Mouse (Mus musculus) spleen, adult 12 weeks (tissue): ENCODE data around the gene Yap1.
"Not testable (repeated sequence)": the region's sequence is repeated elsewhere in the genome, so short reads cannot be mapped to it uniquely, and the experiment has no call there.

Experiments used
- DNase-seq: peaks from one replicate; pipeline ENCODE4 v3.0.0; 2022; ENCODE audit warnings: low spot score

The Yap1 gene

DNA sequence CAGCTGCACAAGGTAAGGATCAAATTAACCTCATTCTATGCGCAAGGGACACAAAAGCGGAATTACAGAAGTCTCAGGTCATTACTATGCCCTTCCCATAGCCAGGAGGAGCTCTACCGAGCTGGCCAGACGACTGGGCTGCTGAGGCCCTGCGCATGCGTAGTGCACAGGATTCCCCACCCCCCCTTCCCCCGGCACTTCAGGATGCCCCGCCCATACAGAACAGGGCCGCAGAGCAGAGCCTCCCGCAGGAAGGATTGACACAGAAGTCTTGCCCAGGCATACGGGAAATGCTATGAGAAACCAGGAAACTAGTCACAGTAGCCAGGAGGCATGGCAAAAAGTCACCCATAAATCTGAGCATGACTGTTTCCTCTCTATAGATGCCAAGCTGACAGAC, 89.9 kb downstream of the Yap1 start:
- DNase-seq: no peak

DNA sequence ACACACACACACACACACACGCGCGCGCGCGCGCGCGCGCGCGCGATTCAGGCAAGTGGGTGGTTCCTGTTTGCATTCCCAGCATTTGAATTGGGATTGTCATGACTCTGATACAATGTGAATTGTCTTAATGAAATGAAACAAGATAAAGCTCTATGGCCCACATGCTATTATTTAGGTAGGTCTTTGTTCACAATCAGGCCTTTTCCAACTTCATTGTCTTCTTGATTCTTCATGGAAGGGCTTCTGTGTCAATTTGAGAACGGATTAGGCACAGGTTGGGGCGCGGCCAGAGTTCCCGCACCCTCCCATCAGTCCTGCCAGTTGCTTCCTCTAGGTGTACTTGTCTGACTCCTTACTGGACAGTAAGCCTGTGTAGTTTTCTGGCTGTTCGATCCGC, 90.4 kb downstream of the Yap1 start:
- DNase-seq: no peak

DNA sequence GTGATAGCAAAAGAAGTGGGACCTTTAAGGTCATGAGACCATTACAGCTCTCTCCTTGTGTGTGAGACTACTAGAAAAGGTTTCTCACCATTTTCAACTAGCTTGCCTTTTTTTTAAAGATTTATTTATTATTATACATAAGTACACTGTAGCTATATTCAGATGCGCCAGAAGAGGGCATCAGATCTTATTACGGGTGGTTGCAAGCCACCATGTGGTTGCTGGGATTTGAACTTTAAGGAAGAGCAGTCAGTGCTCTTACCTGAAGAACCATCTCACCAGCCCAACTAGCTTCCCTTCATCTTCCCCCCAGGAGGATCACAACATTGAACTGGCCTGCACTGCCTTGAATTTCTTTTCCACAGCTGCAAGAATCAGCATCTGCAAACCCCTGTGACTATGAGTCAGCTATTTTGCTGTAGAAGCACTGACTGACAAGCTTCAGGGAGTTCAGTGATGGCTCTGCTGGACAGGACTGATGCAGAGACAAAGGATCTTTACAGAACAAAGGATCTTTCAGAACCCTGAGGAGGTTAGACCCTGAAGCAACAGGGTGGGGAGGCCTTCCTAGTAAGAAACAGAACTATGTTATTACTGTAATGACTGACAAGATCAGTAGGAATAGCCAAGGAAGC, 96.9 kb downstream of the Yap1 start:
- no peak for DNase-seq

- no peak for DNase-seq
Measured at GRCm38 (mm10) chr9:7906564-7906963, 97.8 kb downstream of the Yap1 start.

DNA sequence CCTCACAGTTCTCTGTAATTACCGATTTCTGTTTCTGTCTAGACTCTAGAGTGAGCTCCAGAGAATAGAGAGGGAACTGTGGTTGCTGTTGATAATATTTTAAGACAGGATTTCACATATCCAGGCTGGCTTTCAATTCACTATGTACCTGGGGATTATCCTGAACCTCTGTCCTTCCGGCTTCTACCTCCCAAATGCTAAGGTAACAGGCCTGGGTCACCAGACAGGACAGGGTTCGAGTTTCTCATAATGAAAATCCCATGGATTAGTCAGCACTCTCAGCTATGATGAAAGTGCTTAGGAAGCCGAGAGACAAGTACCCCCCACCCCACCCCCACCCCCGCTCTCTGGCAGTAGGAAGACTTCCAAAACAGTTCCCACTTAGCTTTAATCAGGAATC, 100.6 kb downstream of the Yap1 start:
- no peak for DNase-seq

GRCm38 (mm10) chr9:7903262-7903661, 101.1 kb downstream of the Yap1 start:
- no peak for DNase-seq

DNA sequence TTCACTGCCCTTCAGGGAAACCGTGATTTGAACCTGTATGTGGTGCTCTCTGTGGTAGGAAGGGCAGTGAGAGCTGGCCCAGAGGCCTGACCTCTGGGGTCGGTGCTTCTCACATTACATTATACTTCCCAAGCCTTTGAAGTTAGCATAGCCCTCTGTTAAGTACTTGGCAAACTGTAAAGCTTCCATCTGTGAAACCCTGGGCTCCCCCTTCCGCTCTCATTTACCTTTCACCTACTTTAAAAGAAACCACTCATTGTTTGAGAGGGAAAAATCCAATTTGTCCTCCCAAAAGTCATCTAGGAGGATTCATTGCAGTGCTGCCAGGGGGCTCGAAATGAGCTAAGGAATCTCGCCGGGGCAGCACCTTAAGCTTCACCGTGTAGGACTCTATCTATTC, 102.1 kb downstream of the Yap1 start:
- DNase-seq: no peak

DNA sequence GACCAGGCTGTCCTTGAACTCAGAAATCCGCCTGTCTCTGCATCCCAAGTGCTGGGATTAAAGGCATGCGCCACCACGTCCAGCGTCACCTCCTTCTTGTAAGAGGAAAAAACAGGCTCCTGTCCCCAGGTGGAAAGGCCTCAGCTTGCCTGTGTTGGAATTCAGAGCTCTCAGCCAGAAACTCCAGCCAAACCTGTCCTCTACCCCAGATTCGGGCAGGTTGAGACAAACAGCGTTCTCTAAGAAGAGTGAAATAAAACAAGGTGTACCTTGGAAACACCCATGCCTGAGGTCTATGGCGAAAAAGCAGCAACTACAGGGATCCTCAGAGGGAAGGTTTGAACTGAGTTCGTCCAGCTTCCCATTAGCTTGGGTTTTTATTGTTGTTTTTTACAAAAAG, 103.4 kb downstream of the Yap1 start:
- no peak for DNase-seq

- peak; percentile 30 for DNase-seq
Measured at GRCm38 (mm10) chr9:7897502-7897901, 106.9 kb downstream of the Yap1 start.

- not testable (repeated sequence) for DNase-seq
Measured at GRCm38 (mm10) chr9:7891796-7892195, 112.6 kb downstream of the Yap1 start.

DNA sequence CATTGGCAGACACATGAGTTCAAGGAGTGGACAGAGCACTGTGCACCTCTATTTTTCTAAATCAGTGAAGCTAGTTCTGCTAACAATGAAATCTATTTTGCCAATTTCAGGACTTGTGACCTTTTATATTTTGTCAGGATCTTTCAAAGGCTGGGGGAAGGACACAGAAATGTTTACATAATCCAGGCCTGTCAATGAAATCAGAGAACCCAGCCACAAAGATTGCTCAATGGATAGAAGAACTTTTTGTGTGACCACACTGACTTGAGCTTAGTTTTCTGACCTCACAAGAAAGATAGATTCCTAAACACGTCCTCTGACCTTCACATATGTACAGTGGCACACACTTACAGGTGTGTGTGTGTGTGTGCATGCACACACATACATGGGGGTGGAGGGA, 113.2 kb downstream of the Yap1 start:
- no peak for DNase-seq

GRCm38 (mm10) chr9:7884346-7884745, 120.0 kb downstream of the Yap1 start:
- no peak for DNase-seq

DNA sequence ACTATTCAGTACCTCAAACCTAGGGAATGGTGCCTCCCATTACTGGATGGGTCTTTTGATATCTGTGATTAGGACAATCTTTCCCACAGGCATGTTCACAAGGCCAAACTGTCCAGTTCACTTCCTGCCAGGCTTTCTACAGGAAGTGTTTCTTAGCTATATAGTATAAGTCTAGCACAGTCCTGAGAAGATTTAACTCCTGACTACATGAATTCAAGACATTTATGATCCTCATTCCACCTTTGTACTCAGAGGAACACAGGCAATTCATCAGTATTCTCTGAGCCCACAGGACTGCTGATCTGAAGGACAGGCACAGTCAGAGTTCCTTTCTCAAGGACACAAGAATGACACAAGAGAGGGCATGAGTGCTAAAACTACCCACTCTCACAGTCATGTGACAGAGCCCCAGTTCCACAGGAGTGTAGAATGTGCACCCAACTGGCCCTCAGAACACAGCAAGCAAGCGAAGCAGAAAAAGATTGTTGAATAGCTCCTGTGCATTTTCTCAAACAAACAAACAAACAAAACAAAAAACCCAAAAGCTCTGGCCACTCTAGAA, 122.0 kb downstream of the Yap1 start:
- no peak for DNase-seq
